Mouse (Mus musculus) adrenal gland, postnatal 25 days (tissue): ENCODE results near the gene S100a9. TPM values are rescaled to one million over a fixed set of nuclear protein-coding genes. Genes with fewer than 3 reads are reported as not detected.

Experiments used
- DNase-seq: peaks from one replicate; pipeline ENCODE4 v3.0.0; 2021; ENCODE audit warnings: mixed read lengths
- long read RNA-seq: library from polyadenylated mRNA; stranded (forward); transcript quantifications from one replicate; pipeline ENCODE4 v2.0.0, GENCODE M21; 2021
- total RNA-seq: library from RNA; stranded (reverse); gene quantifications from 2 replicates; pipeline ENCODE4 v1.2.3, GENCODE M21; 2021

The S100a9 gene
- total RNA-seq = 0.91 TPM in 1 of 2 replicates, not detected in the other
- long read RNA-seq = 0 reads

- no peak for DNase-seq
Observed at GRCm38 (mm10) chr3:90695613-90696012, at the start of gene S100a9. S100a9 (minus strand) TSS chr3:90695721.

GRCm38 (mm10) chr3:90726606-90727005 lies 31.1 kb upstream of the S100a9 start, which contains the start of gene Pglyrp4:
Pglyrp4 (plus strand) TSS chr3:90726906.
- DNase-seq = no peak

GRCm38 (mm10) chr3:90709591-90710460 lies 14.3 kb upstream of the S100a9 start:
- DNase-seq = peak; percentile 81

- DNase-seq = peak; percentile 7
Observed at GRCm38 (mm10) chr3:90708523-90709202, 13.1 kb upstream of the S100a9 start.

- DNase-seq = no peak
Observed at GRCm38 (mm10) chr3:90702244-90702643, 6.7 kb upstream of the S100a9 start.

- no peak for DNase-seq
Observed at GRCm38 (mm10) chr3:90693496-90693895, 2.0 kb downstream of the S100a9 start.

- no peak for DNase-seq
Observed at GRCm38 (mm10) chr3:90686835-90687234, 8.7 kb downstream of the S100a9 start.

- DNase-seq = no peak
Observed at GRCm38 (mm10) chr3:90683929-90684328, 11.6 kb downstream of the S100a9 start.

GRCm38 (mm10) chr3:90678656-90679055 lies 16.9 kb downstream of the S100a9 start:
- no peak for DNase-seq

GRCm38 (mm10) chr3:90668846-90669245 lies 26.7 kb downstream of the S100a9 start, which contains the start of gene S100a8:
S100a8 (plus strand) TSS chr3:90668978.
- DNase-seq = peak; percentile 24

- peak; percentile 2 for DNase-seq
Observed at GRCm38 (mm10) chr3:90664219-90664618, 31.3 kb downstream of the S100a9 start.

GRCm38 (mm10) chr3:90659364-90660044 lies 36.0 kb downstream of the S100a9 start:
- DNase-seq = no peak

- no peak for DNase-seq
Observed at GRCm38 (mm10) chr3:90657405-90657804, 38.1 kb downstream of the S100a9 start.

GRCm38 (mm10) chr3:90653717-90654116 lies 41.8 kb downstream of the S100a9 start, which contains the start of gene S100a7a:
S100a7a (plus strand) TSS chr3:90654017.
- no peak for DNase-seq

- DNase-seq = peak; percentile 67
Observed at GRCm38 (mm10) chr3:90652878-90653508, 42.5 kb downstream of the S100a9 start.

- no peak for DNase-seq
Observed at GRCm38 (mm10) chr3:90649832-90650231, 45.7 kb downstream of the S100a9 start.

GRCm38 (mm10) chr3:90648981-90649380 lies 46.5 kb downstream of the S100a9 start:
- no peak for DNase-seq

GRCm38 (mm10) chr3:90647291-90647690 lies 48.2 kb downstream of the S100a9 start:
- no peak for DNase-seq

GRCm38 (mm10) chr3:90644220-90644619 lies 51.3 kb downstream of the S100a9 start:
- peak; percentile 62 for DNase-seq
